Mouse (Mus musculus): ENCODE measurements around the gene Fgf14. TPM values are rescaled to one million over a fixed set of nuclear protein-coding genes. Genes with fewer than 3 reads are reported as not detected.

Gene Fgf14
- polyA plus RNA-seq (2014; fragmentation: Nextera tagmentation; extraction: Ambion mirVana), result 21.0 and 28.5 TPM in 2 replicates

GRCm38 (mm10) chr14:124676506-124677177, at the start of gene Fgf14:
Gene Fgf14, minus strand, starts transcription at chr14:124677127.
- H3K27me3 ChIP-seq (ENCODE audit: control insufficient read depth, insufficient read depth, low read length), result no peaks in the 10 kb centered on the region; the same call in 1 of the 2 replicates
- H3K9ac ChIP-seq (replicated peaks; ENCODE audit: low read length), result peak within 1 kb of the TSS; percentile 49
- no peaks in the 10 kb centered on the region for H3K9me3 ChIP-seq (ENCODE audit: control insufficient read depth, low read length)
- WGBS, result 2% methylated on average over 12 of the region's 12 CpGs
- no peaks in the 10 kb centered on the region for H3K36me3 ChIP-seq (ENCODE audit: control insufficient read depth, insufficient read depth, low read length)
- ATAC-seq (ENCODE audit: low FRiP score, low TSS enrichment) (no peak), DNase-seq (peak; percentile 51)
- H3K4me1 ChIP-seq (ENCODE audit: control insufficient read depth, insufficient read depth, low read length), result peaks cover 9% of the 10 kb centered on the region; the same call in 1 of the 2 replicates
- peak within 1 kb of the TSS; percentile 54 for H3K4me3 ChIP-seq (replicated peaks; ENCODE audit: low read depth, low read length)
- peak within 1 kb of the TSS; percentile 56 for H3K27ac ChIP-seq (replicated peaks; ENCODE audit: low read depth, low read length)
- H3K4me2 ChIP-seq (ENCODE audit: low read length), result peak within 1 kb of the TSS; percentile 91

GRCm38 (mm10) chr14:124677379-124677778, 452 bp upstream of the Fgf14 start:
- H3K4me3 ChIP-seq (replicated peaks; ENCODE audit: low read depth, low read length), result peak overlapping the region; percentile 54
- DNase-seq (peak; percentile 85), ATAC-seq (ENCODE audit: low FRiP score, low TSS enrichment) (peak; percentile 90)
- no peaks in the 10 kb centered on the region for H3K27me3 ChIP-seq (ENCODE audit: control insufficient read depth, insufficient read depth, low read length)
- H3K4me1 ChIP-seq (ENCODE audit: control insufficient read depth, insufficient read depth, low read length), result peaks cover 9% of the 10 kb centered on the region; the same call in 1 of the 2 replicates
- no peaks in the 10 kb centered on the region for H3K36me3 ChIP-seq (ENCODE audit: control insufficient read depth, insufficient read depth, low read length)
- no peaks in the 10 kb centered on the region for H3K9me3 ChIP-seq (ENCODE audit: control insufficient read depth, low read length)
- peak overlapping the region; percentile 49 for H3K9ac ChIP-seq (replicated peaks; ENCODE audit: low read length)
- WGBS, result under 1% methylated on average over 10 of the region's 10 CpGs
- peak overlapping the region; percentile 56 for H3K27ac ChIP-seq (replicated peaks; ENCODE audit: low read depth, low read length)
- peak overlapping the region; percentile 91 for H3K4me2 ChIP-seq (ENCODE audit: low read length)

- ATAC-seq (ENCODE audit: low FRiP score, low TSS enrichment) (peak; percentile 44; the same call in 1 of the 2 replicates), DNase-seq (peak; percentile 65)
- 4% methylated on average over 23 of the region's 23 CpGs for WGBS
- Histone ChIP-seq H3K9ac (replicated peaks; ENCODE audit: low read length) (peak overlapping the region; percentile 49), H3K27ac (replicated peaks; ENCODE audit: low read depth, low read length) (peak overlapping the region; percentile 56), H3K27me3 (ENCODE audit: control insufficient read depth, insufficient read depth, low read length) (no peaks in the 10 kb centered on the region; the same call in 1 of the 2 replicates), H3K9me3 (ENCODE audit: control insufficient read depth, low read length) (no peaks in the 10 kb centered on the region), H3K4me3 (replicated peaks; ENCODE audit: low read depth, low read length) (peak overlapping the region; percentile 54), H3K4me2 (ENCODE audit: low read length) (peak overlapping the region; percentile 91), H3K4me1 (ENCODE audit: control insufficient read depth, insufficient read depth, low read length) (peaks cover 9% of the 10 kb centered on the region; the same call in 1 of the 2 replicates), H3K36me3 (ENCODE audit: control insufficient read depth, insufficient read depth, low read length) (no peaks in the 10 kb centered on the region)
Measured at GRCm38 (mm10) chr14:124675654-124676505, 1.0 kb downstream of the Fgf14 start.

GRCm38 (mm10) chr14:124675142-124675653, 1.7 kb downstream of the Fgf14 start:
- Histone ChIP-seq H3K27me3 (ENCODE audit: control insufficient read depth, insufficient read depth, low read length) (no peaks in the 10 kb centered on the region; the same call in 1 of the 2 replicates), H3K27ac (replicated peaks; ENCODE audit: low read depth, low read length) (0 out of 2 replicates have a peak overlapping the region, but pooled peaks have one; percentile 5), H3K9ac (replicated peaks; ENCODE audit: low read length) (peak overlapping the region; percentile 49), H3K36me3 (ENCODE audit: control insufficient read depth, insufficient read depth, low read length) (no peaks in the 10 kb centered on the region), H3K4me3 (replicated peaks; ENCODE audit: low read depth, low read length) (peak overlapping the region; percentile 54), H3K4me2 (ENCODE audit: low read length) (peak overlapping the region; percentile 91), H3K9me3 (ENCODE audit: control insufficient read depth, low read length) (no peaks in the 10 kb centered on the region), H3K4me1 (ENCODE audit: control insufficient read depth, insufficient read depth, low read length) (peaks cover 11% of the 10 kb centered on the region; the same call in 1 of the 2 replicates)
- ATAC-seq (ENCODE audit: low FRiP score, low TSS enrichment) (peak; percentile 44), DNase-seq (peak; percentile 55)
- 2% methylated on average over 21 of the region's 21 CpGs for WGBS

GRCm38 (mm10) chr14:124674536-124675141, 2.3 kb downstream of the Fgf14 start:
- Histone ChIP-seq H3K4me3 (replicated peaks; ENCODE audit: low read depth, low read length) (peak overlapping the region; percentile 54), H3K27ac (replicated peaks; ENCODE audit: low read depth, low read length) (no peak overlapping the region), H3K4me2 (ENCODE audit: low read length) (peak overlapping the region; percentile 91), H3K36me3 (ENCODE audit: control insufficient read depth, insufficient read depth, low read length) (no peaks in the 10 kb centered on the region), H3K9me3 (ENCODE audit: control insufficient read depth, low read length) (no peaks in the 10 kb centered on the region), H3K9ac (replicated peaks; ENCODE audit: low read length) (peak overlapping the region; percentile 49), H3K4me1 (ENCODE audit: control insufficient read depth, insufficient read depth, low read length) (peaks cover 16% of the 10 kb centered on the region), H3K27me3 (ENCODE audit: control insufficient read depth, insufficient read depth, low read length) (no peaks in the 10 kb centered on the region; the same call in 1 of the 2 replicates)
- ATAC-seq (ENCODE audit: low FRiP score, low TSS enrichment) (no peak), DNase-seq (no peak)
- WGBS, result 12% methylated on average over 8 of the region's 8 CpGs

- Histone ChIP-seq H3K36me3 (ENCODE audit: control insufficient read depth, insufficient read depth, low read length) (no peaks in the 10 kb centered on the region), H3K4me1 (ENCODE audit: control insufficient read depth, insufficient read depth, low read length) (peaks cover 12% of the 10 kb centered on the region), H3K9me3 (ENCODE audit: control insufficient read depth, low read length) (no peaks in the 10 kb centered on the region), H3K4me3 (replicated peaks; ENCODE audit: low read depth, low read length) (no peak overlapping the region), H3K27me3 (ENCODE audit: control insufficient read depth, insufficient read depth, low read length) (no peaks in the 10 kb centered on the region; the same call in 1 of the 2 replicates), H3K4me2 (ENCODE audit: low read length) (peak overlapping the region; percentile 16; the same call in 1 of the 2 replicates), H3K27ac (replicated peaks; ENCODE audit: low read depth, low read length) (no peak overlapping the region), H3K9ac (replicated peaks; ENCODE audit: low read length) (no peak overlapping the region)
- DNase-seq (peak; percentile 91), ATAC-seq (ENCODE audit: low FRiP score, low TSS enrichment) (peak; percentile 90)
- 2% methylated on average over 7 of the region's 7 CpGs for WGBS
Measured at GRCm38 (mm10) chr14:124669739-124670138, 7.2 kb downstream of the Fgf14 start.

GRCm38 (mm10) chr14:124642822-124643221, 34.1 kb downstream of the Fgf14 start:
- no peak overlapping the region for H3K4me2 ChIP-seq (ENCODE audit: low read length)
- H3K9me3 ChIP-seq (ENCODE audit: control insufficient read depth, low read length), result no peaks in the 10 kb centered on the region
- no peak overlapping the region for H3K9ac ChIP-seq (replicated peaks; ENCODE audit: low read length)
- no peaks in the 10 kb centered on the region for H3K36me3 ChIP-seq (ENCODE audit: control insufficient read depth, insufficient read depth, low read length)
- no peak overlapping the region for H3K27ac ChIP-seq (replicated peaks; ENCODE audit: low read depth, low read length)
- H3K27me3 ChIP-seq (ENCODE audit: control insufficient read depth, insufficient read depth, low read length), result no peaks in the 10 kb centered on the region
- DNase-seq, result no peak
- no peaks in the 10 kb centered on the region for H3K4me1 ChIP-seq (ENCODE audit: control insufficient read depth, insufficient read depth, low read length)
- no peak overlapping the region for H3K4me3 ChIP-seq (replicated peaks; ENCODE audit: low read depth, low read length)
- WGBS, result 79% methylated on average over 3 of the region's 3 CpGs
- no peak for ATAC-seq (ENCODE audit: low FRiP score, low TSS enrichment)

GRCm38 (mm10) chr14:124634881-124635280, 42.0 kb downstream of the Fgf14 start:
- Histone ChIP-seq H3K4me1 (ENCODE audit: control insufficient read depth, insufficient read depth, low read length) (no peaks in the 10 kb centered on the region), H3K4me3 (replicated peaks; ENCODE audit: low read depth, low read length) (no peak overlapping the region), H3K9ac (replicated peaks; ENCODE audit: low read length) (no peak overlapping the region), H3K27me3 (ENCODE audit: control insufficient read depth, insufficient read depth, low read length) (no peaks in the 10 kb centered on the region), H3K27ac (replicated peaks; ENCODE audit: low read depth, low read length) (no peak overlapping the region), H3K9me3 (ENCODE audit: control insufficient read depth, low read length) (no peaks in the 10 kb centered on the region), H3K36me3 (ENCODE audit: control insufficient read depth, insufficient read depth, low read length) (no peaks in the 10 kb centered on the region), H3K4me2 (ENCODE audit: low read length) (no peak overlapping the region)
- WGBS, result 55% methylated on average over 2 of the region's 2 CpGs
- peak; percentile 9 for DNase-seq
- no peak for ATAC-seq (ENCODE audit: low FRiP score, low TSS enrichment)
